Mouse (Mus musculus) midbrain, embryonic 16.5 days (tissue): ENCODE results near the gene Pld1. TPM values are rescaled to one million over a fixed set of nuclear protein-coding genes. Genes with fewer than 3 reads are reported as not detected.

ENCODE experiments used
- ATAC-seq: fragments of 200-750 bp; cut with Nextera tagmentation; 2 replicates; pipeline ENCODE4 v1.8.0; 2017; ENCODE audit warnings: moderate TSS enrichment
- H3K27ac ChIP-seq: fragments of 300-500 bp; sonication (generic); 2 replicates; pipeline ENCODE4 v1.5.1; 2014; ENCODE audit warnings: mild to moderate bottlenecking, low read length, mixed read lengths
- H3K27me3 ChIP-seq: fragments of 300-500 bp; sonication (generic); 2 replicates; pipeline ENCODE4 v1.6.1; 2014; ENCODE audit warnings: low read depth, low read length, mixed read lengths; ENCODE audit not compliant: control insufficient read depth, insufficient read depth
- H3K36me3 ChIP-seq: fragments of 300-500 bp; sonication (generic); 2 replicates; pipeline ENCODE4 v1.6.1; 2014; ENCODE audit warnings: mild to moderate bottlenecking, low read length, moderate library complexity, mixed read lengths; ENCODE audit not compliant: control insufficient read depth, insufficient read depth
- H3K4me1 ChIP-seq: fragments of 300-500 bp; sonication (generic); 2 replicates; pipeline ENCODE4 v1.6.1; 2014; ENCODE audit warnings: mild to moderate bottlenecking, low read length, mixed read lengths; ENCODE audit not compliant: control insufficient read depth, insufficient read depth
- H3K4me2 ChIP-seq: fragments of 300-500 bp; sonication (generic); 2 replicates; pipeline ENCODE4 v1.6.1; 2014; ENCODE audit warnings: mild to moderate bottlenecking, low read length, mixed read lengths
- H3K4me3 ChIP-seq: fragments of 300-500 bp; sonication (generic); 2 replicates; pipeline ENCODE4 v1.5.1; 2014; ENCODE audit warnings: low read depth, mild to moderate bottlenecking, low read length, moderate library complexity, mixed read lengths
- H3K9ac ChIP-seq: fragments of 300-500 bp; sonication (generic); 2 replicates; pipeline ENCODE4 v1.6.1; 2014; ENCODE audit warnings: low read depth, low read length, mixed read lengths
- H3K9me3 ChIP-seq: fragments of 300-500 bp; sonication (generic); replicated peaks from 2 replicates; pipeline ENCODE4 v1.6.1; 2014; ENCODE audit warnings: mild to moderate bottlenecking, low read length, mixed read lengths; ENCODE audit not compliant: control insufficient read depth, poor library complexity, severe bottlenecking
- WGBS: fragments of 180-500 bp; shearing (Covaris S2); extraction: QIAGEN DNeasy Blood & Tissue Kit; methylation state at CpG from one replicate; pipeline ENCODE4 v1.1.7; 2014; 5-methylcytosine and 5-hydroxymethylcytosine counted together
- polyA plus RNA-seq: library from polyadenylated mRNA; unstranded; fragments of >200 nt; fragmentation: Nextera tagmentation; extraction: Ambion mirVana; gene quantifications from 2 replicates; pipeline ENCODE4 v1.2.1, GENCODE M21; 2015

Pld1 gene
- polyA plus RNA-seq, 1 experiment from 2014 or later: 4.0 TPM

DNA sequence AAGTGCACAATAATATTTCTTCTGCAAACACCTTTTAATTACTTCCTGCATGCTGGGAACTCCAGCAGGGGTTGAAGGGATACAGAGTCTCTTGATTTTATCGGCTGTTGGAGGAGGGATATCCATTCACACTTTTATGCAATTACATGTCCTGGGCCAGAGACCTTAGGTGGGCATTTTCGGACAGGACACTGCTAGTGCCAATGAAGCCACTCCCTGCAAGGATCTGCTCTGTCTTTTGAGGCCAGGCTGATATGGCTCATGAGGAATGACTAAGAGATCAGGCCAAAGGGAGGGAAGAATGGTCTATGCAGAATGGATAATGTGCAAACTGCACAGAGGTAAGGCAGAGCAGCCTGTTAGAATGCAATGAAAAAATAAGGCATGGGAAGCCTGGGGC is 145.8 kb downstream of the Pld1 start:
- H3K27ac ChIP-seq: no peak overlapping the region
- H3K36me3 ChIP-seq: no peaks in the 10 kb centered on the region
- H3K9me3 ChIP-seq: no peaks in the 10 kb centered on the region
- no peaks in the 10 kb centered on the region for H3K4me1 ChIP-seq
- ATAC-seq: no peak
- 63% methylated on average over 2 of the region's 2 CpGs for whole genome bisulfite sequencing
- no peak overlapping the region for H3K4me3 ChIP-seq
- no peaks in the 10 kb centered on the region for H3K27me3 ChIP-seq
- H3K9ac ChIP-seq: no peak overlapping the region
- no peak overlapping the region for H3K4me2 ChIP-seq

DNA sequence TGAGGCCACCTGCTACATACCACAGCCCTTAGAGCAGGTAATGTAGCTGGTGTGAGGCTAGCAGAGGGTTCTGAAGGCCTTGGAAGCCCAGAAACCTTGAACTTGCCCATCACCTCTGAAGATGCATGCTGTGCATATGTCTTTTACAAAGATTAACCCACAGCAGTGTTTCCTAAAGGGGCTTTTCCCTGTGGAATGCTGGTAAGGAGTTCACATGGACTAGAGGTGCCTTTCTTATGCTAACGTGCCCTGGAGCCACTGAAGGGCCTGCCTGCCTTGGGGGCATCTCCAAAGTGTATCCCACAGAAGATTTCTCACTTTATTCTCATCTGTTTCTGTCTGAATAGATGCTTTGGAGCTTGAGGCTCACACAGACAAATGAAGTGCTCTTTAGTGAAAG is 152.8 kb downstream of the Pld1 start:
- H3K4me1 ChIP-seq: no peaks in the 10 kb centered on the region
- H3K9ac ChIP-seq: no peak overlapping the region
- no peak overlapping the region for H3K4me2 ChIP-seq
- H3K36me3 ChIP-seq: no peaks in the 10 kb centered on the region
- ATAC-seq: no peak
- WGBS: 34% methylated on average over 1 of the region's 1 CpGs
- no peaks in the 10 kb centered on the region for H3K27me3 ChIP-seq
- no peak overlapping the region for H3K27ac ChIP-seq
- H3K4me3 ChIP-seq: no peak overlapping the region
- H3K9me3 ChIP-seq: no peaks in the 10 kb centered on the region

DNA sequence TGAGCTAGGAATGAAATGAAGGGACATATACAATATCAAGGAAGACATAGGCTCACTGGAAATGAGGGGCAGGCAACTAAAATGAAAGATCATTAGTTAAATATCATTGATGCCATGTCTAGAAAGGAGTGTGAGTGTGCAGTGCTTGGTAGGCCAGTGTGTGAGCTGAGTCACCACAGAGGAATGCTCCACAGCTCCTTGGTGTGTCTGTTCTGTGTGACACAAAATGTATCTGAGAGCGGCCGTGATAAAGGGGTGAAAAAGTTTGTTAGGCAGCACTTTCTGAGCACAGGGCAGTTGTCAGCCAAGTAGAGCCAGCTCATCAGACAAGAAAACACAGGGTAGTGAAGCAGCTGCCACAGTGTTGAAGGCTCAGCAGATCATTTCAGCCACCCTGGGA is 153.2 kb downstream of the Pld1 start:
- H3K9me3 ChIP-seq: no peaks in the 10 kb centered on the region
- no peak overlapping the region for H3K4me3 ChIP-seq
- no peaks in the 10 kb centered on the region for H3K4me1 ChIP-seq
- ATAC-seq: no peak
- H3K9ac ChIP-seq: no peak overlapping the region
- WGBS: 72% methylated on average over 2 of the region's 2 CpGs
- H3K36me3 ChIP-seq: no peaks in the 10 kb centered on the region
- H3K27me3 ChIP-seq: no peaks in the 10 kb centered on the region
- no peak overlapping the region for H3K4me2 ChIP-seq
- no peak overlapping the region for H3K27ac ChIP-seq

DNA sequence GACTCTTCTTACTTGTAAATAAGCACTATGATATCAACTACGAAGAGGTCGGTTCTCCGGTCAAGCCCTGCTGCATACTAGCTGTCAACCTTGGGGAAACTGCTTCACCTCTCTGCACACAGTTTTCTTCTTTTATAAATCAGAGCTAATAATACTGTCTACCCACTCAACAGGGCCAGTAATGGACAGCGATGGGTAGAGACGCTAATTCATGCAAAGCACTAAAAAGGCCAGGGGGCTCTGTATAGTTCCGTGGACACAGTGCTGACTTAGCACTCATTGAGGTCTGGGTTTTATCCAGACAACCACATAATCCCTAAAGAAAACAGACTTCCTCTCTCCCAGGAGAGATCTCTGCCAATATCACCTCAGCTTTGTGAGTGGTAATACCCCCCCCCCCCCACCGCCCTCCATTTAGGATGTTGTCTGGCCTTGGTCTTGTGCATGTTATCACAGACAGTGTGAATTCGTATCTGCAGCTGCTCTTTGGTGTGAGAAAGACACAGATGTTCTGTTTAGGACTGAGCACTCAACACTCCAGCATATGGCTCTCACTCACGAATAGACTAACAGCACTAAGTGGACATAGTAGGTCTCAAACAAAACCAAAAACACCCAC is 155.3 kb downstream of the Pld1 start:
- no peak for ATAC-seq
- Histone ChIP-seq H3K4me1 (no peaks in the 10 kb centered on the region), H3K4me2 (no peak overlapping the region), H3K9ac (no peak overlapping the region), H3K9me3 (no peaks in the 10 kb centered on the region), H3K27me3 (no peaks in the 10 kb centered on the region), H3K4me3 (no peak overlapping the region), H3K27ac (no peak overlapping the region), H3K36me3 (no peaks in the 10 kb centered on the region)
- 65% methylated on average over 9 of the region's 9 CpGs for WGBS

DNA sequence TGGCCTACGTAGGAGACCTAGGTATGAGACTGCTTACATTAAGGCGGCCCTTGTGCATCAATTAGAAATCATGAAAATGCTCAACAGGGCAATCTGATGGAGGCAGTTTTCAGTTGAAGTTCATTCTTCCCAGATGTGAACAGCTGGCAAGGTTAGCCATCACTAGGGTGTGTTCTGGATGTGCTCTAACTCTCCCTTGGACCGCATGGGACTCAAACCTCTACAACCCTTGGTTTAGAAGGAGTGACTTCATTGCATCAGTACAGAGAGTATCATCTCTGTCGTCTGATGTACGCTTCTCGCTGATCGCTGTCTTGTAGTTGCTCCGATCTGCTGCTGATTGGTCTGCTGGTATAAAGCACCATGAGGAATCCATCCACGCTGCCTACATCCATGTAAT is 157.0 kb downstream of the Pld1 start:
- WGBS: 95% methylated on average over 9 of the region's 9 CpGs

DNA sequence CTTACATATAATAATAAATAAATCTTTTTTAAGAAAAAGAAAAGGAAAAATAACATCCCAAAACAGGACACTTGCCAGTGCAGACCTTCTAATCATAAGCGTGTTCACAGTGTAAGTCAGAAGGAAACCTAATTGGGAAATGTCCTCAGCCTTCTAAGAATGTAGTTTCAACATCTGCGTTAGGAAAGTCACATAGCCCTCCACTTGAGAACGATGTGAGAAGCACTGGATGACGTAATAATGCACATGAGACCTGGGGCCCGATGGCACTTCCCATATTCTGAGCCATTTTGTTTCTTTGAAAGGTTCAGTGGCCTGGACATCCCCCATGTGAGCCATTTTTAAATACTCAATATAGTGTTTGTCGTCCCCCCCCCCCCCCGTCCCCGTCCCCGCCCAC is 160.7 kb downstream of the Pld1 start:
- Histone ChIP-seq H3K27me3 (no peaks in the 10 kb centered on the region), H3K4me3 (no peak overlapping the region), H3K9ac (no peak overlapping the region), H3K4me2 (no peak overlapping the region), H3K4me1 (no peaks in the 10 kb centered on the region), H3K27ac (no peak overlapping the region), H3K9me3 (no peaks in the 10 kb centered on the region), H3K36me3 (no peaks in the 10 kb centered on the region)
- no peak for ATAC-seq
- 93% methylated on average over 8 of the region's 9 CpGs for WGBS

More for the DNA sequence above, 157.0 kb downstream of the Pld1 start:
- ATAC-seq: no peak
- Histone ChIP-seq H3K9me3 (no peaks in the 10 kb centered on the region), H3K9ac (no peak overlapping the region), H3K4me3 (no peak overlapping the region), H3K36me3 (no peaks in the 10 kb centered on the region), H3K4me1 (no peaks in the 10 kb centered on the region), H3K27ac (no peak overlapping the region), H3K4me2 (no peak overlapping the region), H3K27me3 (no peaks in the 10 kb centered on the region)

DNA sequence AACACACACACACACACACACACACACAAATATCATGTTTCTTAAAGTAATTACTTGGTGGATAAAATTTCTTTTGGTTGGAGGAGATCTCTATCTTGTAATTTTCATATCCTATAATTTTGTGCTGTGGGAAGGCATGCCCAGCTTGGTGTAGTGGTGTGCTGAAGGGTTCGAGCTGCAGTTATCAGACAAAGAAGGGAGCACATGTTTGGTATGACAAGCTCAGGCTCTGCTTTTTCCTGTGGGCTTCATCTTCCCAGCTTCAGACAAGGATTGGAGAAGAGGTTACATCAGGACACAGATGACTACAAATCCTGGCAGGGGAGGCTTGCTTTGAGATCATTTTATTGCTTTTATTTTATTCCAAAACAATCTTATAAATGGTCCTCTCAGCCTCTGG is 166.5 kb downstream of the Pld1 start:
- Histone ChIP-seq H3K36me3 (no peaks in the 10 kb centered on the region), H3K4me3 (no peak overlapping the region), H3K4me2 (no peak overlapping the region), H3K27me3 (no peaks in the 10 kb centered on the region), H3K9me3 (no peaks in the 10 kb centered on the region), H3K27ac (no peak overlapping the region), H3K4me1 (no peaks in the 10 kb centered on the region), H3K9ac (no peak overlapping the region)
- no peak for ATAC-seq
- 84% methylated on average over 1 of the region's 1 CpGs for WGBS

DNA sequence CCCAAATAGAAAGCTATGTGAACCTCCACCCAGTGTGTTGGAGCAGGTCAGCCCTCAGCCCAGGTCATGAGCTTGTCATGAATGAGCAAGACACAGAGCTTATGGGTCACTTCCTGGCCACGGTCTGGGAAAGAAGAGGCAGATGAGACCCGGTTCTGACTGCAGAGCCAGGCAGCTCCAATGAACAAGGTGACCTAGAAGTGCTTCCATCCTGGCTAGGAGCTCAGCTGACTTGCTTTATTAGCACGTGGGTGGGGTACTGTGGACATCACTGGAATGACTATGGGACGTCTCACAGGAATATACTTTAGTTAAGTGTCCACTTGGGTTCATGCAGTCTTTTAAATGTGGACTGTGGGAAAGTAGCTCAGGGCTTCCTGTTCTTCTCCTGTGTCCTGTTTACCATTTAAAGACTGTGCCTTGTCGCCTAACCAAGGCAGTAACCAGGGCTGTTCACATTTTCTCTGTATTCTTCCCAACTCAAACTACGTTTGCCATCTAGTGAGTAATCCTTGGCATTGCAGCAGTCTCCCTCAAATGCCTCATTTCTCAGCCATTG is 169.0 kb downstream of the Pld1 start:
- no peak overlapping the region for H3K4me2 ChIP-seq
- H3K27ac ChIP-seq: no peak overlapping the region
- H3K4me3 ChIP-seq: no peak overlapping the region
- no peaks in the 10 kb centered on the region for H3K9me3 ChIP-seq
- peak; percentile 89 for ATAC-seq
- 56% methylated on average over 6 of the region's 6 CpGs for WGBS
- H3K4me1 ChIP-seq: no peaks in the 10 kb centered on the region
- H3K36me3 ChIP-seq: no peaks in the 10 kb centered on the region
- H3K27me3 ChIP-seq: no peaks in the 10 kb centered on the region
- no peak overlapping the region for H3K9ac ChIP-seq

DNA sequence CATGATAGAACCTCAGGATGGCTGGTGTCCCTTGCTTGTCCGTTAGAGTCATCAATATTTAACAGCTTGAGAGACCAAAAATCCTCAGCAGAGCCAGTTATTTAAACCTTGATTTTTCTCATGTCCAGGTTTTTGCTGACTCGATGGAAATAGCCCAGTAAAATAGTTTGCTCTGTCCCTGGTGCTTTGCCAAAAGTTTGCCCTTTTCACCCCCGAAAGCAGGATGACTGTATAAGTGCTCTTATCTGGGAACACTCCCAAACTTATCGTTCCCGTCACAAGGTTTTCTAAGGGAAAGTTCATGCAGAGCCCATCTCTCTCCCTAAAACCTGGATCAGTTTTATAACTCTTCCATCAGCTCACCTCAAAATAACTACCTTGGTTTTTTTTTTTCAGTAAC is 173.0 kb downstream of the Pld1 start:
- no peak overlapping the region for H3K4me3 ChIP-seq
- WGBS: 77% methylated on average over 5 of the region's 5 CpGs
- ATAC-seq: no peak

More for the DNA sequence above, 173.0 kb downstream of the Pld1 start:
- no peak overlapping the region for H3K27ac ChIP-seq
- H3K4me2 ChIP-seq: no peak overlapping the region
- no peaks in the 10 kb centered on the region for H3K9me3 ChIP-seq
- no peaks in the 10 kb centered on the region for H3K36me3 ChIP-seq
- H3K9ac ChIP-seq: no peak overlapping the region
- no peaks in the 10 kb centered on the region for H3K27me3 ChIP-seq
- H3K4me1 ChIP-seq: no peaks in the 10 kb centered on the region
